ENCODE assay signal across 8 mouse cellular contexts in the genomic region with DNA sequence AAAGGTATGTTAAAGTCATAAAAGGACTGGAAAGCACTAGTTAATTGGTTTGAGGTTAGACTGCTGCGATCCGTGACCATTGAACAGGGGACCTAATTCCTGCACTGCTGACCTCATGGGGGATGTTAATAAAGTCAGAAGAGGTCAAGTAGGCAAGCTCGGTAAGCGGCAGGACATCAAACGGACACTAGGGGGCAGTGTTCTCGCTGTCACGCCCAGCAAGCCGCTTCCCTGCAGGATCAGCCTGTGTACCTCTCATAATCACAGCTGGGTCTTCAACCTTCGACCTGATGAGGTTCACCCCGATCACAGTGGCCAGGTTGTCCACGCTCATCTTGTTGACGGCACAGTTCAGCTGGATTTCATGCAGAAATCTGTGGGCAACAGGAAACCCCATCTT. TPM values are rescaled to one million over a fixed set of nuclear protein-coding genes. Genes with fewer than 3 reads are reported as not detected.
DNase-seq lines count a peak whose midpoint lies in the region; ATAC-seq and TF ChIP-seq lines count a peak whose summit lies in the region.

No protein-coding gene starts in this region.

- H3K4me1 ChIP-seq in MEL (ENCODE audit: control insufficient read depth in 1 of 2, insufficient read depth in 2 of 2, low read length in 2 of 2) = peaks cover 0 to 4% of the 10 kb centered on the region in 2 experiments; a peak in 2 of 4 replicates
- H3K4me1 ChIP-seq in forebrain, embryonic 16.5 days (replicated peaks; ENCODE audit: control insufficient read depth, insufficient read depth, low read length) = 0 out of 2 replicates have a peak, but pooled peaks cover 2% of the 10 kb centered on the region

- no peak for TF ChIP-seq POLR2A in MEL (IDR thresholded peaks at IDR 0.05; ENCODE audit: control insufficient read depth in 1 of 2, insufficient read depth in 1 of 2, low read depth in 1 of 2, low read length in 2 of 2, poor library complexity in 1 of 2)

- no peak overlapping the region for H3K27ac ChIP-seq in MEL (ENCODE audit: control insufficient read depth, low read depth, low read length)
- H3K27ac ChIP-seq in forebrain, embryonic 16.5 days (ENCODE audit: low read length) = no peak overlapping the region

- no peak for ATAC-seq in forebrain, embryonic 16.5 days
- peak; percentile 75 to 78 for ATAC-seq in hematopoietic stem cell, adult 5-6 weeks (replicated peaks in 1 of 2; ENCODE audit: insufficient read depth in 1 of 2, low FRiP score in 2 of 2, low TSS enrichment in 1 of 2, low read depth in 1 of 2, poor library complexity in 2 of 2, severe bottlenecking in 2 of 2)

- TF ChIP-seq CTCF in MEL (IDR thresholded peaks at IDR 0.05 in 2 of 3, conservative IDR thresholded peaks at IDR 0.05 in 1 of 3; ENCODE audit: control insufficient read depth in 1 of 3, insufficient read depth in 1 of 3, low read depth in 2 of 3, low read length in 3 of 3, poor library complexity in 1 of 3, severe bottlenecking in 1 of 3) = peak; percentile 86 to 96 (median 94)

- H3K9ac ChIP-seq in MEL (ENCODE audit: control insufficient read depth, low read depth, low read length, poor library complexity, severe bottlenecking) = no peak overlapping the region
- H3K9ac ChIP-seq in forebrain, embryonic 16.5 days (replicated peaks; ENCODE audit: low read depth, low read length) = no peak overlapping the region

- H3K4me2 ChIP-seq in forebrain, embryonic 16.5 days (ENCODE audit: low read length) = peak overlapping the region; percentile 33

- no peaks in the 10 kb centered on the region for H3K9me3 ChIP-seq in MEL (replicated peaks; ENCODE audit: insufficient read depth, low read length)
- H3K9me3 ChIP-seq in forebrain, embryonic 16.5 days (ENCODE audit: control insufficient read depth, low read length) = no peaks in the 10 kb centered on the region

- peak; percentile 76 for DNase-seq in MEL (ENCODE audit: low read depth, low spot score)
- DNase-seq in cerebellum, adult 11 months = peak; percentile 30
- DNase-seq in layer of hippocampus, adult 8-10 months (ENCODE audit: low spot score in 2 of 2) = peak; percentile 25 to 67
- DNase-seq in lung, postnatal 36 days = peak; percentile 84
- peak; percentile 49 for DNase-seq in right cerebral cortex, adult 18-20 months
- peak; percentile 72 for DNase-seq in urinary bladder, postnatal 25 days (ENCODE audit: low spot score)

- no peak overlapping the region for H3K4me3 ChIP-seq in MEL (ENCODE audit: control insufficient read depth in 1 of 2, insufficient read depth in 1 of 2, low read depth in 2 of 2, low read length in 2 of 2)
- H3K4me3 ChIP-seq in forebrain, embryonic 16.5 days (replicated peaks; ENCODE audit: low read length) = no peak overlapping the region

- peaks cover 0 to 3% of the 10 kb centered on the region in 2 experiments; a peak in 2 of 4 replicates for H3K36me3 ChIP-seq in MEL (ENCODE audit: control insufficient read depth in 1 of 2, insufficient read depth in 2 of 2, low read length in 2 of 2)
- no peaks in the 10 kb centered on the region for H3K36me3 ChIP-seq in forebrain, embryonic 16.5 days (ENCODE audit: control insufficient read depth, insufficient read depth)

- no peaks in the 10 kb centered on the region for H3K79me2 ChIP-seq in MEL (ENCODE audit: control insufficient read depth, insufficient read depth, low read length, poor library complexity)

- no peak for TF ChIP-seq EP300 in MEL (IDR thresholded peaks at IDR 0.05; ENCODE audit: low read depth in 1 of 2, low read length in 2 of 2)

- 11% methylated on average over 12 of the region's 12 CpGs for WGBS in forebrain, embryonic 16.5 days

- no peaks in the 10 kb centered on the region for H3K27me3 ChIP-seq in MEL (ENCODE audit: control insufficient read depth in 1 of 2, insufficient read depth in 2 of 2, low read length in 2 of 2)
- H3K27me3 ChIP-seq in forebrain, embryonic 16.5 days (replicated peaks; ENCODE audit: control insufficient read depth, insufficient read depth, low read length) = no peaks in the 10 kb centered on the region

- TF ChIP-seq RAD21 in MEL (IDR thresholded peaks at IDR 0.05; ENCODE audit: low read depth, low read length) = peak; percentile 64

TF ChIP-seq in MEL, 35 proteins besides CTCF, POLR2A, EP300 and RAD21:
- no peak for TF ChIP-seq TBP (IDR thresholded peaks at IDR 0.05; ENCODE audit: low read depth, low read length)
- TF ChIP-seq SMC3 (IDR thresholded peaks at IDR 0.05; ENCODE audit: low read depth, low read length) = peak; percentile 84
- TF ChIP-seq MEF2A (IDR thresholded peaks at IDR 0.05; ENCODE audit: extremely low read depth, insufficient replicate concordance, low read depth, low read length, poor library complexity, severe bottlenecking) = no peak
- peak; percentile 35 for TF ChIP-seq ZC3H11A (IDR thresholded peaks at IDR 0.05; ENCODE audit: low read depth, low read length)
- TF ChIP-seq ZMIZ1 (IDR thresholded peaks at IDR 0.05; ENCODE audit: low read depth, low read length) = no peak
- TF ChIP-seq E2F4 (IDR thresholded peaks at IDR 0.05; ENCODE audit: borderline replicate concordance, low read depth, low read length) = no peak
- TF ChIP-seq USF1 (IDR thresholded peaks at IDR 0.05; ENCODE audit: low read depth, low read length) = no peak

RNA-seq across cellular contexts. Expression of a gene that starts 37.4 kb away (rescaled TPM):
- not detected in 2 replicates for total RNA-seq in MEL (2012; rRNA removed)
- not detected for polyA plus RNA-seq in MEL (2012; ENCODE audit: insufficient read depth in 1 of 2, insufficient read length in 2 of 2, low read depth in 1 of 2, low replicate concordance in 2 of 2, missing spikeins in 1 of 2)
- not detected in 2 replicates for polyA plus RNA-seq in forebrain, embryonic 16.5 days (2015; fragmentation: Nextera tagmentation; extraction: Ambion mirVana)
- not detected in 2 replicates for total RNA-seq in hematopoietic stem cell, adult 5-6 weeks (2017)
- total RNA-seq in layer of hippocampus, adult 8-10 months (2022) = not detected

Comparison
In these comparisons a context has a peak if more than half of its experiments do, and no peak if none do; other contexts are left out.
1. DNase-seq: peak in every context shown above with its lines; median percentile 84 in lung, postnatal 36 days; 76 in MEL; 72 in urinary bladder, postnatal 25 days; 49 in right cerebral cortex, adult 18-20 months; 46 in layer of hippocampus, adult 8-10 months; 30 in cerebellum, adult 11 months.